Mouse (Mus musculus) G1E (cell line): ENCODE measurements around the gene Fhit.

Source experiments
- CTCF ChIP-seq: IDR thresholded peaks from 2 replicates; pipeline ENCODE4 v1.5.1; 2012; ENCODE audit warnings: low read depth, low read length, inconsistent platforms, mixed read lengths
- GATA1 ChIP-seq: IDR thresholded peaks from 2 replicates; pipeline ENCODE4 v1.6.1; 2012; ENCODE audit warnings: borderline replicate concordance, low read length, inconsistent platforms, mixed read lengths
- GATA2 ChIP-seq: IDR thresholded peaks from 2 replicates; pipeline ENCODE4 v1.6.1; 2012; ENCODE audit warnings: low read depth, low read length, inconsistent platforms, borderline replicate concordance
- TAL1 ChIP-seq: conservative IDR thresholded peaks from 2 replicates; pipeline ENCODE4 v1.6.1; 2012; ENCODE audit warnings: low read depth, low read length, inconsistent platforms, mixed read lengths

DNA sequence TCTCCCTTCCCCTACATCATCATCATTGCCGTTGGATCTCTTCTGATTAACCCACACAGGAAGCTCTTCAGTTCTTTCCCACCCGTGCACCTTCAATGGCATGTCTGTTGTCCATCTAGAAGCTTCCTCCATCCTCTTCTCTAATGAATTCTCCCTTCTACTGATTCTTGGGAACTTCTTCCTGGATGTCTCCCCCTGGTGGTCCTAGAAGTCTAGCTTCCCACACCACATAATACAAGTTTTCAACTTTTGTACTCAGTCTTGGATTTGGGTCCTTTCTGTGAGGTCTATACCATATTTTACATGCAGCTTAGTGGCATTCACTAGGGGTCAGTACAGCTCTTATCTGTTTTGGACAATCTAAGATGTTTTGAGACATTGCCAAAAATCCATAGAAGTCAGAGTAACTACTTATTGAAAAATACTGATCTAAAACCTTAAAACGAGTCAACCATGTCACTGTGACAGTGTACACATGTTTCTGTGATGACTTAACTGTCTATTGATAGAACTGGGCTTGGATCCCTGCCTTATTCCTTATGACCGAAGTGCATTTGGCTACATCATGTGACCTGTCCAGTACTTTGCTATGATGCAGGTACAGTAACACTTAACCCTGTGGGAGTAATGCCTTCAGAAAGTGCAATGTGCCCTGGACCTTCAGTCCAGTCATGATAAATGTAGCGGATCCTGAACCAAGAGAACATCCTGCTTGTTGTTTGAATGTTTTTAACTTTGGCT is 1141.3 kb downstream of the Fhit start:
- no peak for TF ChIP-seq CTCF
- TF ChIP-seq TAL1, result no peak
- TF ChIP-seq GATA1, result no peak
- no peak for TF ChIP-seq GATA2
